Mouse (Mus musculus): ENCODE data around the gene Msx3. TPM values are rescaled to one million over a fixed set of nuclear protein-coding genes. Genes with fewer than 3 reads are reported as not detected.

The Msx3 gene
- polyA plus RNA-seq, 1 experiment from 2014 or later, result not detected

- no peak overlapping the region for H3K9ac ChIP-seq (ENCODE audit: low read depth, low read length)
- WGBS, result 52% methylated on average over 4 of the region's 4 CpGs
- peaks cover 7% of the 10 kb centered on the region; the same call in 1 of the 2 replicates for H3K4me1 ChIP-seq (replicated peaks; ENCODE audit: control insufficient read depth, insufficient read depth, low read length)
- H3K36me3 ChIP-seq (ENCODE audit: control insufficient read depth, insufficient read depth), result no peaks in the 10 kb centered on the region
- TF ChIP-seq CTCF (IDR thresholded peaks at IDR 0.05; ENCODE audit: low read depth), result no peak
- no peak overlapping the region for H3K27ac ChIP-seq (ENCODE audit: low read depth, low read length)
- no peak overlapping the region for H3K4me3 ChIP-seq (ENCODE audit: low read depth, low read length)
- no peaks in the 10 kb centered on the region for H3K9me3 ChIP-seq (ENCODE audit: control insufficient read depth)
- peaks cover 71% of the 10 kb centered on the region for H3K27me3 ChIP-seq (replicated peaks; ENCODE audit: control insufficient read depth, insufficient read depth, low read length)
- ATAC-seq, result no peak
- H3K4me2 ChIP-seq (replicated peaks; ENCODE audit: low read depth), result no peak overlapping the region
Observed at GRCm38 (mm10) chr7:140059601-140060000, 10.7 kb upstream of the Msx3 start.

- TF ChIP-seq CTCF (IDR thresholded peaks at IDR 0.05; ENCODE audit: low read depth), result no peak
- 41% methylated on average over 7 of the region's 7 CpGs for WGBS
- Histone ChIP-seq H3K9me3 (ENCODE audit: control insufficient read depth) (no peaks in the 10 kb centered on the region), H3K27ac (ENCODE audit: low read depth, low read length) (no peak overlapping the region), H3K4me2 (replicated peaks; ENCODE audit: low read depth) (peak overlapping the region; percentile 70), H3K9ac (ENCODE audit: low read depth, low read length) (peak overlapping the region; percentile 22; the same call in 1 of the 2 replicates), H3K4me1 (replicated peaks; ENCODE audit: control insufficient read depth, insufficient read depth, low read length) (peaks cover 7% of the 10 kb centered on the region; the same call in 1 of the 2 replicates), H3K36me3 (ENCODE audit: control insufficient read depth, insufficient read depth) (no peaks in the 10 kb centered on the region), H3K27me3 (replicated peaks; ENCODE audit: control insufficient read depth, insufficient read depth, low read length) (peaks cover 62% of the 10 kb centered on the region), H3K4me3 (ENCODE audit: low read depth, low read length) (peak overlapping the region; percentile 38)
- no peak for ATAC-seq
Observed at GRCm38 (mm10) chr7:140058528-140058927, 9.6 kb upstream of the Msx3 start.

- H3K9ac ChIP-seq (ENCODE audit: low read depth, low read length), result peak overlapping the region; percentile 22; the same call in 1 of the 2 replicates
- peak overlapping the region; percentile 70 for H3K4me2 ChIP-seq (replicated peaks; ENCODE audit: low read depth)
- peak; percentile 24; the same call in 1 of the 2 replicates for TF ChIP-seq CTCF (IDR thresholded peaks at IDR 0.05; ENCODE audit: low read depth)
- no peak overlapping the region for H3K27ac ChIP-seq (ENCODE audit: low read depth, low read length)
- H3K4me3 ChIP-seq (ENCODE audit: low read depth, low read length), result peak overlapping the region; percentile 38
- H3K36me3 ChIP-seq (ENCODE audit: control insufficient read depth, insufficient read depth), result no peaks in the 10 kb centered on the region
- peak; percentile 56 for ATAC-seq
- H3K9me3 ChIP-seq (ENCODE audit: control insufficient read depth), result no peaks in the 10 kb centered on the region
- 5% methylated on average over 53 of the region's 53 CpGs for WGBS
- H3K27me3 ChIP-seq (replicated peaks; ENCODE audit: control insufficient read depth, insufficient read depth, low read length), result peaks cover 68% of the 10 kb centered on the region
- H3K4me1 ChIP-seq (replicated peaks; ENCODE audit: control insufficient read depth, insufficient read depth, low read length), result peaks cover 7% of the 10 kb centered on the region; the same call in 1 of the 2 replicates
Observed at GRCm38 (mm10) chr7:140057413-140058407, 8.8 kb upstream of the Msx3 start.

GRCm38 (mm10) chr7:140054124-140054523 is 5.2 kb upstream of the Msx3 start:
- Histone ChIP-seq H3K4me3 (ENCODE audit: low read depth, low read length) (no peak overlapping the region), H3K4me2 (replicated peaks; ENCODE audit: low read depth) (no peak overlapping the region), H3K4me1 (replicated peaks; ENCODE audit: control insufficient read depth, insufficient read depth, low read length) (no peaks in the 10 kb centered on the region; the same call in 1 of the 2 replicates), H3K9ac (ENCODE audit: low read depth, low read length) (no peak overlapping the region), H3K27ac (ENCODE audit: low read depth, low read length) (no peak overlapping the region), H3K36me3 (ENCODE audit: control insufficient read depth, insufficient read depth) (no peaks in the 10 kb centered on the region), H3K9me3 (ENCODE audit: control insufficient read depth) (no peaks in the 10 kb centered on the region), H3K27me3 (replicated peaks; ENCODE audit: control insufficient read depth, insufficient read depth, low read length) (peaks cover 64% of the 10 kb centered on the region)
- no peak for TF ChIP-seq CTCF (IDR thresholded peaks at IDR 0.05; ENCODE audit: low read depth)
- ATAC-seq, result no peak
- 77% methylated on average over 4 of the region's 4 CpGs for WGBS

GRCm38 (mm10) chr7:140049115-140049689 is 313 bp upstream of the Msx3 start:
- no peak for TF ChIP-seq CTCF (IDR thresholded peaks at IDR 0.05; ENCODE audit: low read depth)
- Histone ChIP-seq H3K27ac (ENCODE audit: low read depth, low read length) (no peak overlapping the region), H3K9ac (ENCODE audit: low read depth, low read length) (no peak overlapping the region), H3K9me3 (ENCODE audit: control insufficient read depth) (no peaks in the 10 kb centered on the region), H3K4me3 (ENCODE audit: low read depth, low read length) (peak overlapping the region; percentile 52), H3K4me1 (replicated peaks; ENCODE audit: control insufficient read depth, insufficient read depth, low read length) (peaks cover 4% of the 10 kb centered on the region; the same call in 1 of the 2 replicates), H3K36me3 (ENCODE audit: control insufficient read depth, insufficient read depth) (no peaks in the 10 kb centered on the region), H3K4me2 (replicated peaks; ENCODE audit: low read depth) (peak overlapping the region; percentile 85), H3K27me3 (replicated peaks; ENCODE audit: control insufficient read depth, insufficient read depth, low read length) (peaks cover 86% of the 10 kb centered on the region)
- ATAC-seq, result 0 out of 2 replicates have a peak, but pooled peaks have one; percentile 16
- under 1% methylated on average over 34 of the region's 34 CpGs for WGBS

- Histone ChIP-seq H3K27me3 (replicated peaks; ENCODE audit: control insufficient read depth, insufficient read depth, low read length) (peaks cover 82% of the 10 kb centered on the region), H3K4me1 (replicated peaks; ENCODE audit: control insufficient read depth, insufficient read depth, low read length) (peaks cover 4% of the 10 kb centered on the region; the same call in 1 of the 2 replicates)
Observed at GRCm38 (mm10) chr7:140047811-140048311, 1.0 kb downstream of the Msx3 start.

More at GRCm38 (mm10) chr7:140047811-140048311, 1.0 kb downstream of the Msx3 start:
- H3K4me3 ChIP-seq (ENCODE audit: low read depth, low read length), result peak overlapping the region; percentile 52
- H3K36me3 ChIP-seq (ENCODE audit: control insufficient read depth, insufficient read depth), result no peaks in the 10 kb centered on the region
- no peaks in the 10 kb centered on the region for H3K9me3 ChIP-seq (ENCODE audit: control insufficient read depth)
- no peak for ATAC-seq
- H3K27ac ChIP-seq (ENCODE audit: low read depth, low read length), result no peak overlapping the region
- 2% methylated on average over 33 of the region's 33 CpGs for WGBS
- H3K4me2 ChIP-seq (replicated peaks; ENCODE audit: low read depth), result peak overlapping the region; percentile 85
- no peak overlapping the region for H3K9ac ChIP-seq (ENCODE audit: low read depth, low read length)
- no peak for TF ChIP-seq CTCF (IDR thresholded peaks at IDR 0.05; ENCODE audit: low read depth)
